Mouse (Mus musculus): Measurements from ENCODE around the gene Syt12. TPM values are rescaled to one million over a fixed set of nuclear protein-coding genes. Genes with fewer than 3 reads are reported as not detected.

Syt12 gene
- polyA plus RNA-seq, 1 experiment from 2014 or later: 0.19 TPM

- H3K4me2 ChIP-seq (ENCODE audit: low read depth, low read length): no peak overlapping the region
- no peak overlapping the region for H3K27ac ChIP-seq (ENCODE audit: low read depth)
- H3K9ac ChIP-seq (replicated peaks): no peak overlapping the region
- DNase-seq: no peak
- no peak for ATAC-seq
- 64% methylated on average over 4 of the region's 4 CpGs for WGBS (ENCODE audit: insufficient replicate concordance)
- no peaks in the 10 kb centered on the region for H3K27me3 ChIP-seq (ENCODE audit: insufficient read depth, low read length)
- no peaks in the 10 kb centered on the region for H3K9me3 ChIP-seq (ENCODE audit: low read length)
- H3K36me3 ChIP-seq (replicated peaks; ENCODE audit: insufficient read depth, low read length): no peaks in the 10 kb centered on the region
- no peak overlapping the region for H3K4me3 ChIP-seq (ENCODE audit: low read depth, low read length)
- H3K4me1 ChIP-seq (ENCODE audit: insufficient read depth): no peaks in the 10 kb centered on the region; the same call in 1 of the 2 replicates
- TF ChIP-seq EP300 (IDR thresholded peaks at IDR 0.05; ENCODE audit: low read depth) (no peak), CTCF (IDR thresholded peaks at IDR 0.05; ENCODE audit: low read depth) (no peak)
These were observed 24.7 kb downstream of the Syt12 start for GRCm38 (mm10) chr19:4452525-4452924.

- 59% methylated on average over 5 of the region's 5 CpGs for WGBS (ENCODE audit: insufficient replicate concordance)
- H3K9ac ChIP-seq (replicated peaks): no peak overlapping the region
- H3K36me3 ChIP-seq (replicated peaks; ENCODE audit: insufficient read depth, low read length): no peaks in the 10 kb centered on the region
- no peak overlapping the region for H3K4me3 ChIP-seq (ENCODE audit: low read depth, low read length)
- no peak overlapping the region for H3K27ac ChIP-seq (ENCODE audit: low read depth)
- TF ChIP-seq EP300 (IDR thresholded peaks at IDR 0.05; ENCODE audit: low read depth) (no peak), CTCF (IDR thresholded peaks at IDR 0.05; ENCODE audit: low read depth) (no peak)
- no peaks in the 10 kb centered on the region for H3K9me3 ChIP-seq (ENCODE audit: low read length)
- no peak overlapping the region for H3K4me2 ChIP-seq (ENCODE audit: low read depth, low read length)
- H3K27me3 ChIP-seq (ENCODE audit: insufficient read depth, low read length): no peaks in the 10 kb centered on the region
- DNase-seq (no peak), ATAC-seq (no peak)
- H3K4me1 ChIP-seq (ENCODE audit: insufficient read depth): no peaks in the 10 kb centered on the region
These were observed 25.3 kb downstream of the Syt12 start for GRCm38 (mm10) chr19:4451965-4452364.

GRCm38 (mm10) chr19:4451098-4451497 lies 26.1 kb downstream of the Syt12 start:
- ATAC-seq (no peak), DNase-seq (no peak)
- TF ChIP-seq EP300 (IDR thresholded peaks at IDR 0.05; ENCODE audit: low read depth): no peak
- TF ChIP-seq CTCF (IDR thresholded peaks at IDR 0.05; ENCODE audit: low read depth): no peak
- no peak overlapping the region for H3K9ac ChIP-seq (replicated peaks)
- no peak overlapping the region for H3K4me3 ChIP-seq (ENCODE audit: low read depth, low read length)
- no peaks in the 10 kb centered on the region for H3K36me3 ChIP-seq (replicated peaks; ENCODE audit: insufficient read depth, low read length)
- no peaks in the 10 kb centered on the region for H3K27me3 ChIP-seq (ENCODE audit: insufficient read depth, low read length)
- no peaks in the 10 kb centered on the region for H3K9me3 ChIP-seq (ENCODE audit: low read length)
- no peak overlapping the region for H3K27ac ChIP-seq (ENCODE audit: low read depth)
- H3K4me2 ChIP-seq (ENCODE audit: low read depth, low read length): no peak overlapping the region
- WGBS (ENCODE audit: insufficient replicate concordance): 51% methylated on average over 8 of the region's 8 CpGs
- no peaks in the 10 kb centered on the region for H3K4me1 ChIP-seq (ENCODE audit: insufficient read depth)

GRCm38 (mm10) chr19:4450666-4451065 lies 26.6 kb downstream of the Syt12 start:
- Histone ChIP-seq H3K4me1 (ENCODE audit: insufficient read depth) (no peaks in the 10 kb centered on the region), H3K9me3 (ENCODE audit: low read length) (no peaks in the 10 kb centered on the region), H3K36me3 (replicated peaks; ENCODE audit: insufficient read depth, low read length) (no peaks in the 10 kb centered on the region), H3K4me3 (ENCODE audit: low read depth, low read length) (no peak overlapping the region), H3K27ac (ENCODE audit: low read depth) (no peak overlapping the region), H3K27me3 (ENCODE audit: insufficient read depth, low read length) (no peaks in the 10 kb centered on the region), H3K4me2 (ENCODE audit: low read depth, low read length) (no peak overlapping the region), H3K9ac (replicated peaks) (no peak overlapping the region)
- DNase-seq (no peak), ATAC-seq (no peak)
- WGBS (ENCODE audit: insufficient replicate concordance): 57% methylated on average over 5 of the region's 5 CpGs
- TF ChIP-seq CTCF (IDR thresholded peaks at IDR 0.05; ENCODE audit: low read depth): no peak

GRCm38 (mm10) chr19:4449230-4449629 lies 28.0 kb downstream of the Syt12 start:
- DNase-seq (no peak), ATAC-seq (no peak)
- no peaks in the 10 kb centered on the region for H3K36me3 ChIP-seq (replicated peaks; ENCODE audit: insufficient read depth, low read length)
- H3K4me1 ChIP-seq (ENCODE audit: insufficient read depth): no peaks in the 10 kb centered on the region
- H3K27ac ChIP-seq (ENCODE audit: low read depth): no peak overlapping the region
- 94% methylated on average over 9 of the region's 9 CpGs for WGBS (ENCODE audit: insufficient replicate concordance)
- no peak overlapping the region for H3K9ac ChIP-seq (replicated peaks)
- no peaks in the 10 kb centered on the region for H3K9me3 ChIP-seq (ENCODE audit: low read length)
- TF ChIP-seq EP300 (IDR thresholded peaks at IDR 0.05; ENCODE audit: low read depth) (no peak), CTCF (IDR thresholded peaks at IDR 0.05; ENCODE audit: low read depth) (no peak)
- H3K4me2 ChIP-seq (ENCODE audit: low read depth, low read length): no peak overlapping the region
- no peak overlapping the region for H3K4me3 ChIP-seq (ENCODE audit: low read depth, low read length)
- H3K27me3 ChIP-seq (ENCODE audit: insufficient read depth, low read length): no peaks in the 10 kb centered on the region

GRCm38 (mm10) chr19:4447445-4447844 lies 29.8 kb downstream of the Syt12 start:
- no peak overlapping the region for H3K4me2 ChIP-seq (ENCODE audit: low read depth, low read length)
- 74% methylated on average over 9 of the region's 9 CpGs for WGBS (ENCODE audit: insufficient replicate concordance)
- ATAC-seq (no peak), DNase-seq (no peak)
- H3K27ac ChIP-seq (ENCODE audit: low read depth): no peak overlapping the region
- no peaks in the 10 kb centered on the region for H3K27me3 ChIP-seq (ENCODE audit: insufficient read depth, low read length)
- H3K4me3 ChIP-seq (ENCODE audit: low read depth, low read length): no peak overlapping the region
- H3K9me3 ChIP-seq (ENCODE audit: low read length): no peaks in the 10 kb centered on the region
- no peaks in the 10 kb centered on the region for H3K36me3 ChIP-seq (replicated peaks; ENCODE audit: insufficient read depth, low read length)
- no peak overlapping the region for H3K9ac ChIP-seq (replicated peaks)
- no peak for TF ChIP-seq CTCF (IDR thresholded peaks at IDR 0.05; ENCODE audit: low read depth)
- no peak for TF ChIP-seq EP300 (IDR thresholded peaks at IDR 0.05; ENCODE audit: low read depth)
- H3K4me1 ChIP-seq (ENCODE audit: insufficient read depth): no peaks in the 10 kb centered on the region

Data from liver, postnatal 0 days (tissue).